Mouse (Mus musculus) splenic B cell, adult 2 months (primary cell): ENCODE measurements around the gene Rcan2.

Experiments
- DNase-seq: peaks from one replicate; pipeline ENCODE4 v3.0.0-alpha.2; 2011; ENCODE audit warnings: low read depth, low spot score
- H3K27me3 ChIP-seq: 2 replicates; pipeline ENCODE4 v1.6.1; 2012; ENCODE audit warnings: mild to moderate bottlenecking, low read length, moderate library complexity, mixed read lengths; ENCODE audit not compliant: control insufficient read depth, poor library complexity, insufficient read depth, severe bottlenecking
- H3K36me3 ChIP-seq: 2 replicates; pipeline ENCODE4 v1.6.1; 2012; ENCODE audit warnings: mild to moderate bottlenecking, low read length, moderate library complexity, mixed read lengths; ENCODE audit not compliant: control insufficient read depth, poor library complexity, insufficient read depth, severe bottlenecking

Rcan2 gene

DNA sequence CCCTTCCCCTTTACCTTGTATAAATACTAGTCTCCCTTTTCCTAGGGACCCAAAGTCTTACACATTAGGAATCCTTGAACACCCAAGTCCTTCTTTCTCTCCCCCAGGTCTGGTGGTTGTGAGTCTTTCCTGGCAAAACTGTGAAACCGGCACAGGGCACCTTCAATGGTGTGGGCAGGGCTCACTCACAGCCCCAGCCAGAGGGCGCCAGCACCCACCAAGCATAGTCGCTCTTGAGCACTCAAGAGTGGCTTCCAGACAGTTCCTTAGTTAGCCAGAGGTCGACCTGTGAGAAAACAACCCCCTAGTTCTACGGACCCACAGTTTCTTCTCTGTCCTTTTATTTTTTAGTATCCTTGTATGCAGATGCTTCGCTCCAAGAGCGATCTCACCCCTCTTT, at the start of gene Rcan2:
Gene Rcan2 (plus strand): TSS at position 275 of the 400 bp plus-strand sequence.
- peak; percentile 6 for DNase-seq
- H3K36me3 ChIP-seq = no peaks in the 10 kb centered on the region
- H3K27me3 ChIP-seq = peaks cover 2% of the 10 kb centered on the region; the same call in 1 of the 2 replicates

DNA sequence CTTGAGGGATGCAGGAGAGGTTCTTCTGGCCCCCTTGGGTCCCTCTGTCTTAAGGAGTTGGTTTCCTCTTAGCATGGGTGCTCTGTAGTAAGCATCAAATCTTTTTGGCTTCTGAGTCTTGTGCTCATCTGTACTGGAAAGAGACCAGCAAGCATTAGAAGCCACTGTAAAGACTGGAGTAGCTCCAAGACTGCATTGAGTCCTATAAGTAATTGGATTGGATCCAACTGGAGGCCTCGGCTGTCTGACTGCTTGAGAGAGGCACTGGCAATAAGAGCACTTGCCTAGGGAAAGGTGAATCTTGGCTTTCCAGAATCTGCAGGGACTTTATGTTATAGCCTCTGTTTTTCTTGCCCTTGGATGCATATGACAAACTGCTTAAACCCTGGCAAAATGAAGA, 48.3 kb upstream of the Rcan2 start:
- Histone ChIP-seq H3K27me3 (no peaks in the 10 kb centered on the region), H3K36me3 (peaks cover 2% of the 10 kb centered on the region; the same call in 1 of the 2 replicates)
- DNase-seq = no peak

DNA sequence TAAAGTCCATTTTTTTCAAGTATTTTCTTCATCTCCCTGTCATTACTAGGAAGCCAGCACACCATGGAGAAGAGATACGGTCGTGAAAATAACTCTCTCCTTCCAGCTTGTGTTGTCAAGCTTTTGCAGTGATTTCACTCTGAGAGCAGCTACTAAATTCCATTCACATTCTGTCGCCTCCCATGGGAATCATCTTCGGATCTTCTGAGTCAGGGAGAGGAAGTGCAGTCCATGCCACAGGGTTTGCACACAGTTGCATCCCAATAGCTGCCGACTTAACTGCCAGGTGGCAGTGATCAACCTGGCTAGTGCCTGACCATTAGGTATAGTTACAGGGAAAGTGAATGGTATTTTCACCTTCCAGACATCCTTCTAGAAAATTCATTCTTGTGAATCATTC, 46.5 kb upstream of the Rcan2 start:
- Histone ChIP-seq H3K27me3 (no peaks in the 10 kb centered on the region), H3K36me3 (peaks cover 2% of the 10 kb centered on the region; the same call in 1 of the 2 replicates)
- no peak for DNase-seq

DNA sequence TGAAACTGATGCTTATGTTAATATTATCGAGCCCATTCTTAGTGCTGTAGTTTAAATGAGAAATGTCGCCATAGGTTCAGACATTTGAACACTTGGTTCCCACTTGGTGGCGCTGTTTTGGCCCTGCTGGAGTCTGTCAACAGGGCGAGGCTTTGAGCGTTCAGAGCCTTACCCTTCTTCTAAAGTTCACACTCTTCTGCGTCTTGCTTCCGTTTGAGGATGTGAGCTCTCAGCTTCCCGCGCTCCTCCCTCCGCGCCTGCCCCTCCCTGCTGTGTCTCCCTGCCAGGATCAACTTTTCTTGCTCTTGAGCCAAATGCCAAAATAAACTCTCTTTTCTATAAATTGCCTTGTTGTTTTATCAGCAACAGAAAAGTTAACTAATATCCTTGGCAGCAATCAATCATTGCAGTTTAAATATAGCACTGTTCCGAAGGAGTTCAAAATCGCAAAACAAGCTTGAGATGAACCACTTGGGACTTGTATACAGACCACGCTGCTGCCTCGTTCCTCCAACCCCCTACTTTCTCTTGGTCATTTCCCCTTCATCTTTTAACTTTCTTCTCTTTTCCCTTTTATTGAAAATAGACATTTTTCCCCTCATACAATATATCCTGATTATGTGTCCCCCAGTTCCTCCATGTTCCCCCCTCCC, 42.4 kb upstream of the Rcan2 start:
- H3K36me3 ChIP-seq = no peaks in the 10 kb centered on the region
- no peaks in the 10 kb centered on the region for H3K27me3 ChIP-seq
- no peak for DNase-seq

DNA sequence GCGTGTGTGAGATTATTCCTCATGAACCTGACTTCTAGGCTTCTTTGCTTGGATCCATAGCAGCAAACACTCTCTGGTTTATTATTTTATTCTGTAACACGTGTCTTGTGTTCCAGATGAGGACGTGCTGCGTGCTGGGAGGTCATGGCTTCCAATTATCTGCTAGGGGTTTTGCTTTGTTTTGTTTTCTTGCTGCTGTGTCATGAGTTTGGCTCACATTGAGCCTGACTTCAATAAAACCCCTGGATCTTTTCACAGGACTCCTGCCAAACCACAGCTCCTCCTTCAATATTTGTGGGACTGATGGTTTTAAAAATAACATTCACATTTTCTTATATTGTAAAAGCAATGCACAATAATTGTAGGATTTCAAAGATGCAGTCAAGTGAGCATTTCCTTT, 16.6 kb upstream of the Rcan2 start:
- Histone ChIP-seq H3K36me3 (no peaks in the 10 kb centered on the region), H3K27me3 (no peaks in the 10 kb centered on the region)
- no peak for DNase-seq

DNA sequence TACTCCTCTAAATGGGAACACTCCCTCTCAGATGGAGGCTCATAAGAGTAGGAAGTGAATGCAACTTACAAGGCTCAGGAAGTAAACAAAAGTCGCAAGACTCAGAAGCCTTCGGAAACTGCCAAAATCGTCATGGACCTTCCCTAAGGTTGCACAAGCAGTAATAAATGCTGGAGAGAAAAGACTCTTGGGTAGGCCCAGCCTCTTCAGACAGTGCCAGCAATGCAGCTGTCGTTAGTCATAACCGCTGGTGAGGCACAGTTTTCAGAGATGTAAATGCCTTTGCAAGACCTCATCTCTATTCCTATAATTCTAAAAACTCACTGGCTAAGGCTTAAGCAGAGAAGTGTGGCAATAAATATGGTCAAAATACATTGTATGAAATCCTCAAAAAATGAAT, 12.9 kb upstream of the Rcan2 start:
- no peaks in the 10 kb centered on the region for H3K27me3 ChIP-seq
- no peak for DNase-seq
- no peaks in the 10 kb centered on the region for H3K36me3 ChIP-seq

DNA sequence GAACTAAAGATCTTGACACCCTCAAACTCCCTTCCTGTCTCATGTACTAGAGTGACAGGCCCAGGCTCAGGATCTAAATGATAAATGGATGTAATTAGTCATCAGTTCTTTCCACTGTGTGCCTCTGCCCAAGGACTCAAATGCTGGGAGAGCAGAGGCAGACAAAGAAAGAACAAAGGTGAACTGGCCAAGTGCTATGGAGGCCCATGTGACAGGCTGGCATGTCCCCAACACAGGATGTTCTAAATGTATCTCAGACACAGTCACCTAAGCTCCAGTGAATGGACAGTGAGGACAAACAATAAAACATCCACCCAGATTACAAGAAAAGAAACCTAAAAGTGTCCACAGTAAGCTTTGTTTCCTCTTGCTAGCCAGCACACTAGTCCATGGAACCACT, 11.8 kb upstream of the Rcan2 start:
- no peaks in the 10 kb centered on the region for H3K27me3 ChIP-seq
- no peaks in the 10 kb centered on the region for H3K36me3 ChIP-seq
- no peak for DNase-seq

DNA sequence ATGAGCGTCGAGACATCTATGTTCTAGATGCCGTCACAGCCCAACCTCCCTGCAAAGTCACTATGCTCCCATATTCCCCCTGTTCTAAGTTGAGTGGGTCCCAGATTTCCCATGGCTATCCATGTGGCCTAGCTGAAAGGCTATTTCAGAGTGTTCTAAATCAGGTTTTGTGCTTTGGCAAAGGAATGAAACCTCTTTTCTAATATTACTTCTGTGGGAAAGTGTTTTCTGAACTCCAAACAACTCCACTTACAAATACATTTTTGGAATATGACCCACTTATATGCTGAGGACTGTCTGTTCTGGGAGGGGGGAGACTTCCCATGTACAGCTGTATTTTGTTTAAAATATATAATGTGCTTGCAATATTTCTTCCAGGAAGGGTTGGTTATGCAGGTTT, 9.4 kb upstream of the Rcan2 start:
- DNase-seq = no peak
- Histone ChIP-seq H3K27me3 (no peaks in the 10 kb centered on the region), H3K36me3 (no peaks in the 10 kb centered on the region)

DNA sequence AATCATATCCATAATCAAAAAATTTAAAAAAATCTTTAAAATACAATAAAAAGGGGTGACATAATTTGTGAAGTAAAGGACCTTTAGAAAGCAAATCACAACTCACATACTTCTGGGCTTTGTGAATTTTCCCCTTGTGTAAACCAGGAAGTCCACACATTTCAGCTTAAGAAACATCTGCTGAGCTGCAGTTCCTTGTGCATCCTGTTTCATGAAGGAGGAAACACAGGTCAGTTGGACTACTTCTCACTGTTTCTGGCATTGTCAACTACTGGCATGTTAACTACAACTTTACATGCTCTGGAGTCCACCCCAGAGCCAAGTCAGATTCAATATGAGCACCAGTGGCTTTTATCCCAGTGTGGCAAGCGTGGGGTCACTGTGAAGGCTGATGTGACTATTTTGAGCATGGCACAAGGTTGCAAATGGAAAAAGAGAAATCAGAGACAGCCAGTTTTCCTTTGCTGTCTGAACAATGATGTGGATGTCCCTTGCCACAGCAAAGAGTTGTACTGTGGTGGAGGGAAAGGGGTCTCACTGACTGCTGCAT, 6.3 kb upstream of the Rcan2 start:
- no peak for DNase-seq
- Histone ChIP-seq H3K27me3 (no peaks in the 10 kb centered on the region), H3K36me3 (no peaks in the 10 kb centered on the region)

DNA sequence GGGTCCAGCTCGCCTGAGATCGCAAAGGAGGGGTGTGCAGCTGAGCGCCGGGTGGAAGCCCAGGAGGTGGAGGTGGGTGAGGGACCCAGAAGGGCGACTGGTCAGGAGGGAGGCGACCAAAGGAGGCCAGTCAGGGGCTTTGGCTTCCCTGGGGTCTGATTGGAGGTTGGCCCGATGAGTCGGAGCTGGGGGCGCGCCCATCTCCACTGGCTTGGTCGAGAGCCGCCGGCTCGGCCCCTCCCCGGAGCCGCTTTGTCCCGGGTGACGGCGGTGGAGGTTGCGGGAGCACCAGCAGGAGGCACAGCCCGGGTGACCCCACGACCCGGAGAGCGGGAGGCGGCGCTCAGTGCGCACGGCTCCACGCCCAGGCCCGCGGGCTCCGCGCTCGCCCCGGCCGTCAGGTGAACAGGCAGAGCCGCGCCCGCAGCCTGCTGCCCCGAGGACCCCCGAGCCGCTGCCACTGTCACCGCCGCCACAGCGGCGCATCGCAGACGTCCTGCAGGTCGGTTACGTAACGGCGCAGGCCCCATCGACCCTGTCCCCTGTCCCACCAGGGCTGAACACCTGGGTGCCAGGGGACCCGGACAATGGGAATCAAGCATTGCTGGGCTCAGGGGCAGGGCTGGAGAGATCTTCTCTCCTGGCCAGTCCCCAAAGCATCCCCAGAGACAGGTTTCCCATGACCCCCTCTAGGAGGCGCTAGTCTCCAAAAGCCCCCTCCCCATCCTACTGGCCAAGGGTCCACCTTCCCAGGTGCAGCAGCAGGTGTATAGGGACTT, 633 bp downstream of the Rcan2 start:
- H3K27me3 ChIP-seq = peaks cover 2% of the 10 kb centered on the region; the same call in 1 of the 2 replicates
- no peak for DNase-seq
- H3K36me3 ChIP-seq = no peaks in the 10 kb centered on the region

DNA sequence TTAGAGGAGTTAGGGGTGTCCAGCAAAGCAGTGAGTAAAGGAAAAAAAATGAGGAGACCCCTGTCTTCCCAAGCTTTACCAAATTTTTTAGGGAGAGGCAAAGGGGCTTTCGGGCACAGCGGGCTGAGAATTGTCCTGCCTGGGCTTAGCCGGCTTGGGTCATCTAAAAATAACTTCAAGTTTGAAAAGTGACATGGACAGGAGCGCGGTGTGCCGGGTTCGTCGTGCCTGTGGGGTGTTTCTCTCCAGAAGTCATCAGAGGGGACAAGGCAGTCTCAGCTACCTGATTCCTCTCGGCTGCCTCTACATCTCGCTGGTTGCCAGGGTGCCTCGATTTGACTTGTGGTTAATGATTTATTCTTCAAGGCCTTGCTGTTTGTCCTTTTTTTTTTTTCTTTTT, 1.3 kb downstream of the Rcan2 start:
- no peak for DNase-seq
- H3K36me3 ChIP-seq = no peaks in the 10 kb centered on the region
- peaks cover 2% of the 10 kb centered on the region; the same call in 1 of the 2 replicates for H3K27me3 ChIP-seq

DNA sequence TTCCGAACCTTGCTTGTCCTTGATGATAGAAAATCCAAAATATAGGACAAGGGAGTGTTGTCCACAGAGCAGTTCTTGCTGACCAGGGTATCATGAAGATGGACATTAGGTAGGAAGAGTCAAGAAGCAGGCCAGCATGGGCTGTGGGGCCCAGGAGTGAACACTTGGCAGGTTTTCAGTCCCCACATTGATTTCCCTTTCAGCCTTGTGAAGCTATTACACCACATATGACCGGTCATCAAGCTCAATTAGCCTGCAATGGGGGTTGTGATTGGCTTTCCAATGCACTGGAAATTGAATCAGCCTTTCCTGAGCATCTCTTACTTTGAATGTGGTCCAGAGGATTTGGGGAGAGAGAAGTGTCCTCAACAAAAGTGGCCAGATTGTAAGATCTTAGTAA, 2.0 kb downstream of the Rcan2 start:
- no peaks in the 10 kb centered on the region for H3K36me3 ChIP-seq
- H3K27me3 ChIP-seq = peaks cover 2% of the 10 kb centered on the region; the same call in 1 of the 2 replicates
- DNase-seq = no peak

DNA sequence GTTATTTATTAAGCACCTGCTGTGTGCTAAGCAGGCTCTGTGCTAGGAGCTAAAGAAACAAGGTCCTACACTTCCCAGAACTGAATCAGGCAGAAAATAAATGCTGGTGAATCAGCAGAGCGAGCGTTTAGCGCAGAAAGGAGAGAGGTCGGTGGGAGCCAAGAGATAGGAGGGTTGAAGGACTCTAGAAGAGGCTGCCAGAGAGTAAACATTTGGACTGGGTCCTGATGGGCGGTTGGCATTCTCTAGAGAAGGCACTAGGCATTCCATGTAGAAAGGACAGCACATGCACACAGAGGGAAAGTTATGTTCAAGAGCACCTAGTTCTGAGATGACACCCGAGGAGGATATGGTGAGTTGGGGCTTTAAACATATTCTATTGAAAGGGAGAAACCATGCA, 2.6 kb downstream of the Rcan2 start:
- DNase-seq = no peak
- peaks cover 2% of the 10 kb centered on the region; the same call in 1 of the 2 replicates for H3K27me3 ChIP-seq
- no peaks in the 10 kb centered on the region for H3K36me3 ChIP-seq

DNA sequence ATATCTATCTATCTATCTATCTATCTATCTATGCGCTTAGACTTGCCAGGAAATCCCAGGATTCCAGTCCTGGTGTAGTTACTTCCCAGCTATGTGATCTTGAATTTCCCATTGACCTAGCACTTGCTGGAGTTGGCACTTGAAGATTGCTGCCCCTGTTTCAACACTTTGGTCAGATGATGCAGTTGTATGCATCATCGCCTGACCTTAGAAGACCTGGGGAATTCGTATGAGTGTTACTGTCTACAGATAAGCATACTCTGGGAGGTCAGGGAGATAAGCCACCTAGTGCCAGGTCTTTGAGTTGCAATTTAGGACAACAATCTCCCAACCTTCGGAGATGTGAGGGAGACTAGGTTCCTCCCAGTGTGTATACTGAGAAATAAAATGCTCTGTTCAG, 5.7 kb downstream of the Rcan2 start:
- no peak for DNase-seq
- 0 out of 2 replicates have a peak, but pooled peaks cover 2% of the 10 kb centered on the region for H3K27me3 ChIP-seq
- no peaks in the 10 kb centered on the region for H3K36me3 ChIP-seq

DNA sequence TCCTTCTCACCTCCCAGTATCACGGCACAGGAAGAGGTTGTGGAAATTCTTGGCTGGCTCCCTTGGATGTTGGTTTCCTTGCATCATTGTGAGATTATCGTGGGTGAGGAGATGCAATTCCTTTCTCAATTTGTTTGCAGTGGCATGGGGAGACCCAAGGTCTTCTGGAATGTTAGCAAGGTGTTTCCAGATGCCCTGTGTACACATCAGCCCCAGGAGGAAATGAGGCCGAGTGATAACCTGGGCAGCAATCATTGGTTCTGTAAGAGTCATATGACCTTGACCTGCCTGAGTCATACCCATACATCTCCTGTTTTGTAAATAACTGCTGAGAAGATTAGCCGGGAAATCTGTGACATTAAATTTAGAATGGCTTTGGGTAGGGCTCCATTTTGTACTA, 10.3 kb downstream of the Rcan2 start:
- Histone ChIP-seq H3K36me3 (no peaks in the 10 kb centered on the region), H3K27me3 (no peaks in the 10 kb centered on the region)
- no peak for DNase-seq
